Mouse (Mus musculus): ENCODE results near the gene Zc3h18.

Zc3h18 gene

DNA sequence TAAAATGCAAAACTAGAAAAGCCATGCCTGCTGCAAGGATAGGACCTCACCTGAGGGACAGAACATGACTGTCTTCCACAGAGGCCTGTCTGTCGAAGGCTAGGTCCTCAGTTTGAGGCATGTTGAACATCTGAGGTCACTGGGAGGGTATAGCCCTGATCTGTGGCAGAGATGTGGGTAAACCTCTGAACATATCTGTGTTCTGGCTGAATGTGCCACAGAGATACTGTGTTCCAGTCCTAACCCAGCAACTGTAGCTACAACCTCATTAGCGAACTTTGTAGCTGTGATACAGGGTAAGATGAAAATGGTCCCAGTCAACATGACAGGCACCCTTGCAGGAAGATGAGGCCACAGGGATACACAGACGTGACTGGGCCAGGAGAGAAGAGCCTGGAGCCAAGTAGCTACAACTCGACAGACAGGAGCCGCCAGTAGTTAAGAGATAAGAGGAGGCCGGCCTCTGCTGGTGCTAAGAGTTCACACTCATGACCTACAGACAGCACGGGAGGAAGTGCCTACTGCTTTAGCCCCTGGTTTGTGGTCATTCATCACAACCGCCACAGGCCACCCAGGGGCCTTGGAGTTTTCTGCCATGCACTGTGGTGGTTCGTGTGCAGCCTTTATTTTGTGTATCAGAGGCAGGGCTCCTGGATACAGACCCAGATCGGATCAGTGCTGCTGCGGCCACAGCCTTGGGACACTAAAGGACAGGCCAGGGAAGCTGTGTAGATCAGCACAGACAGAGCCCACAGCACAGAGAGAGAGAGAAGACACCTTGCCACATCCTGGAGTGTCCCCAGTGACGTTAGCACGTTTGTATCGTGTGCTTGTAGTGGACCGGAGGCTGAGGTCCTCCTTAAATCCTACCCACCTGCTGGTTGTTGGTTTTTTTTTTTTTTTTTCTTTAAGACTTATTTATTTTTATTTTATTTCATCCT, 26.8 kb upstream of the Zc3h18 start:
- no peak for DNase-seq

DNA sequence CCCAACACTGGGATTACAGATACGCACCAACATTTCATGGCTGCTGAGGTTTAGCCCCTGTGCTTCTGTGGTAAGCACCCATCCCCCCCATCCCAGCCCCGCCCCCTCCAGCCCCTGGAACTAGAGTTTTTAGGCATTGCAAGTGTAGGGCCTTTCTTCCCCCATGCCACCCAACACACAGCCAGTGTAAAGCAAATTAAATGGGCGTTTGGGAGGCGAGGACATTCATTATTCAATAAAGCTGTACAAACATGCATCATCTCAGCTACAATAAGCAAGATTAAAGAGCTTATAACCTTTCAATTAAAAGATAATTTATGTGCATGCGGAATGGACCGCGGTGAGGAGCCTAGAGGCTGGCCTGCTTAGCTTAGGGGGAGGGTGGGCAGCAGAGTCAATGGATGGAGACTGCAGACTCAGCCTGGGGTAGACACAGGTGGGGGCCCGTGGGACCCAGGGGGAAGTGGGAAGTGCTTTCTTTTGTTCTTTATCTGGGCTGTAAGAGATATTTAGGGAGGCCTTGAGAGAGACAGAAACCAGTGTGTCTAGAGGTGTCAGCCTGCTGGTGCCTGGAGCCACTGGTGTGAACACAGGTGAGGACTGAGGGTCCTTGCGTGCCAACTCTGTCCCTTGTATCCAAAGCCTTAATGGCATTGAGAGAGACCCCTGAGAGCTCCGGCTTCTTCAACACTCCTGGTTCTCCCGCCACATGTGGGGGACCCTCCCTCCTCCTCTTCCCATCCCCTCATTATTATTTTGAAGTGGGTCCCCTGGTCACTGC, 25.9 kb upstream of the Zc3h18 start:
- no peak for DNase-seq

DNA sequence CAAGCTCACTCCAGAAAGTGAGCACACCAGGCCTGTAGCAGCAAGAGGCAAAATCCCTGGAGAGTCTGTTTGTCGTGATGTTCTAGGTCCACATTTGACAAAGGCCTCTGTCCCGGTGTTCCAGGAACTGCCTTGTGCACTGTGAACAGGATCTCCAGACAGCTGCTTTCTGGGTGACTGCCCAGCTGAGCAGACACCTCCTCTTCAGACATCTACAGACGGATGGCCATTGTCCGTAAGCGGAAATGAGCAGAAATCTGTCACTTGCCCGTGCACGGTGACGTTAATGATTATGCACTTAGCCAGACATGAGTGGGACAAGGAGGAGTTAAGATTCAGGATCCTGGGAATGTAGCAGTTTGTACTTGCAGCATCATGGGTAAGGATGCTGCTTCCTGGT, 22.3 kb upstream of the Zc3h18 start:
- DNase-seq: no peak

DNA sequence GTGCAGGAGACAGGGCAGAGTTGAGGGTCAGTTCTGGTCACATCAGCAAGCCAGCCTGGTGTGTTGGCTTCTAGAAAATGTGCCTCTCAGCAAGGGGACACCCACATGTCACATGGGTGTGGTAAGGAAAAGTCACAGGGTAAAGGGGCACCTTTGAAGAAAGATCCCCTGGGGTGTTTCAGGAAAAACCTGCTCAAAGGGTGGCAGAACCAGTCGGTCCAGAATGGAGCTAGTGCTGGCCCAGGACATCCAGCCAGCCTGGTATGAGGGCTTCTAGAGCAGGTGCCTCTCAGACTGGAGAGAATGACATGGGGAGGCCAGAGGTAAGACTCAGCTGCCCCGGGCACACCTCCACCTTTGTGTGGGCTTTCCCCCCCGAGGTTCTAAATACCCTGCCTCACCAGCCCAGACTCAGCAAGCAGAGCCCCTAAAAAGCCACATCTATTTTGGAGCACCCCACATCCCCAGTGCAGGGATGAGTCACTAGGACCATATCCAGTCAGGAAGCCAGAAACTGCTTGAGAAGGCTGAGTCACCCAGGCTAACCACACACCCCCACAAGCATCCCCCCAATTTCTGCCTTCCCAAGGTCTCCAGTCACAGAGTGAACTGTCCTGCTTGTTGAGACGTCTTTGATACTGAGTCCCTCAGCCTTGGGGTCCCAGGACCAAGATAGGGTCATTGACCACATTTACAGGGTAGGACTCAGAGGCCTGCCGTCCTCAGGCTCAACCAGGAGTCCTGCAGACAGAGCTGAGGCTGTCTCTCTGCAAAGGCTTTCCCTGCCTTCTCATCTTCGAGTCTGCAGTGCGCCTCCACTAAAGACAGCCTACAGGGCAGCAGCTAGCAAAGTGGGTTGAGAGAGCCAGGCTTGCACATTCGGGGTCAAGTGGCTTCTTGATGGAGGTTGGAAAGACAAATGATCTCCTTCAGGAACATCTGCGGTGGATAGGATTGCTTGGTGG, 20.5 kb upstream of the Zc3h18 start:
- DNase-seq: peak; percentile 88

- no peak for DNase-seq
Measured at GRCm38 (mm10) chr8:122357202-122357601, 19.2 kb upstream of the Zc3h18 start.

DNA sequence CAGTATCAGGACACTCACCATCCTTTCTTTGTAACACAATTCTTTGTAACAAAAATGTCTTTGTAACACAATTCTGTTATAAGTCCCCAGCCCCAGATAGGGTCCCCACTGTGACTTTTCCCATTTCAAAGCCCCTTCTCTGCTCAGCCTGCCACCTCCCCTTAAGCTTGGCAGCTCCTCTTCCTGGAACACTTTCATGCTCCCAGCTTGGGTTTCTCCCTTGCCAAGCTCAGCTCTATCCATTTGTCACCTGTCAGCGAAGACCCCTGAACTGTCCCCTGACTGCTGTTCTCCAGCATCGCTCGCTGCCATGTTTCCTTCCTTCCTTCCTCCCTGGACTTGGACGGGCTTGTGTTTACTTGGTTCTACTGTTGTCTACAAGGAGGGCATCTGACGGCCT, 18.8 kb upstream of the Zc3h18 start:
- no peak for DNase-seq

DNA sequence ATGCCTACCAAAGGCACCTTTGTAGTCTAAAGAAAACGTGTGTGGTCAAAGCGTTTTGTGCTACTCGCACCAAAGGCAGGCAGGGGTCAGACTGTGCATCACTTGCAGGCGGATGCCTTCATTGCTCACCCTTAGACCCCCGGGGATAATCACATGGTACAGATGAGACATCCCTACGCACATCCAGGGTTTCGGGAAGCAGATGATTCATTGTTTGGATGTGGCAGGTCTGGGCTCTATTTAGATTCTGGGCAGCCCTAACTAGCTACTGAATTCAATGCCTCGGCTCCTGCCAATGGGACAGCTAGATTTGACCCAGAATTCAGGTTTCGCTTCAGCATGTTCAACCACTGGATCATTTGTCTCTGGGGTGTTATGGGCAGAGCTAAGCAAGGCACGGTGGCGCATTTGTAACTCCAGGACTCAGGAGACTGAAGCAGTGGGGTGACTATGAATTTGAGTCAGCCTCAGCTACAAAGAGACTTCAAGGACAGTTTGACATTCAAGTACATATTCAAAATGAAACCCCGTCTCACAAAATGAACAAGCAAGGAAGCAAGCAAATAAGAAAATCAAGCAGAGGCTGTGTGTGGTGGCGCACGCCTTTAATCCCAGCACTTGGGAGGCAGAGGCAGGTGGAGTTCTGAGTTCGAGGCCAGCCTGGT, 17.2 kb upstream of the Zc3h18 start:
- no peak for DNase-seq

GRCm38 (mm10) chr8:122360696-122361416, 15.6 kb upstream of the Zc3h18 start, which contains the start of gene Trhr2:
Trhr2 (minus strand) TSS chr8:122360746.
- no peak for DNase-seq

DNA sequence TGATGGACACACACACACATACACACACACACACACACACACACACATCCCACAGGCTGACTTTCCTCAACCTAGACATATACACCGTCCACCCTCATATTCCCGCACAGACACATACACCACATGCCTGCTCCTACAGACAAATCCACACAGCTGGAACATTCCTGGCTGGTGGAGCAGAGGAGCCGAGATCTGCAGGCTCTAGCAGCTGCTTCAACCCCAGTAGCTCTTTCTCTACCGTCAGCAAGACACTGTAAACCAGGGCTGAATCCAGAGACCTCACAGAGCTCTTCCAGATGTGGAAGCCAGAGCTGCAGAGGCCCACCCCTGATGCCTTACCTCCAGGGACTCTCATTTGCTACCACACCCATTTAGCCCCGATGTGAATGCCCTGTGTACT, 14.1 kb upstream of the Zc3h18 start:
- no peak for DNase-seq

- no peak for DNase-seq
Measured at GRCm38 (mm10) chr8:122362967-122363366, 13.4 kb upstream of the Zc3h18 start.

DNA sequence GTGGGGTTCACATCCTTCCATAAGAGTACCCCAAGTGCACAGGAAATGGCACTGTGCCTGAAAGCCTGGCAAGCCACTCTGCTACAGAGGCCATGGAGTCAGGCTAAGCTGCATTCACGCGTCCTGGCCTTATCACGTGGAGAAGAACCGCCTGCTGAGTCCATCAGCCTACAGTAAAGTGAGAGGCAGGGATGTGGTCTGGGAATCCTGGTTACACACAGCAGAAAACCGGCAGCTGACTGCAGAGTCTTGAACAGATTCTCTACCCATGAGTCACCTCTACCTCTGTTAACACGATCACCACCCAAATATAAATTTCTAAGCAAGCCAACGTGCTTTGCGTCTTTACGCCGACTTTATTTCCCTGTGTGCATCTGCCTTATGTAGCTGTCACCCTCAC, 7.9 kb upstream of the Zc3h18 start:
- DNase-seq: no peak

DNA sequence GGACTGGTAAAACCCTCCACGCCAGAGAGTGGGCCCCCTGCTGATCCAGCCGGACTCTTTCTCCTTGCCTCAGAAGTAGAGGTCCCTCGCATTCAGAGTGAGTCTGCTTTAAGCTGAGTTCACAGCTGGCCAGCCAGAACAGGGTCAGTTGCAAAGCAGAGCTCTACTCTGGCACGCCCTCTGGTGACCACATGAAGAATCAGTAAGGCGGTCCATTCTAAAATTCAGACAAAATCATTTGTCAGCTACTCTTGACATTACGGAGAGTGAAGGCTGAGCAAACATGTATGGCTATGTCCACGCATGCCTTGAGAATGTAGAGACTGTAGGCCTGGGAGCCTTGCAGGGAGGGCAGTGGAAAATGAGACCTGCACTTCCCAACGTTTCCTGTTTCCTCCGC, 6.7 kb upstream of the Zc3h18 start:
- peak; percentile 69 for DNase-seq

DNA sequence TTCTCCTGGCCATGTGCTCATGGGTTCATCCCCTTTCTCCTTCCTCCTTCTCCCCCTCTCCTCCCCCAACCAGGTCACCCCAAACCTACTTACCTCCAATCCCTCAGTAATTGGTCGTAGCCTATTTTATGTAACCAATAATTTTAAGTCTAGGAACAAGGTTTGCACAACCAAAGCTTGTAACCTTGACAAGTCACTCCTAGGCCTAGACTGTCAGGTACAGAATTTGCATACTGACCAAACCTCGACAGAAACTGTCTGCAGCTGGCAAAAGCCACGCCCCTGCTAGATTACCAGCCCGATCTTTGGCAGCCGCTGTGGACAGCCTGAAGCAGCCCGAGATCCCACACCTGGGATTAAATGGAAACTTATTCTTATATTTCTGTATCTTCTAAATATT, 4.7 kb upstream of the Zc3h18 start:
- no peak for DNase-seq

GRCm38 (mm10) chr8:122375320-122375719, 1.1 kb upstream of the Zc3h18 start:
- no peak for DNase-seq

GRCm38 (mm10) chr8:122375751-122376364, 551 bp upstream of the Zc3h18 start:
- no peak for DNase-seq

GRCm38 (mm10) chr8:122383039-122383438, 6.6 kb downstream of the Zc3h18 start:
- DNase-seq: no peak

DNA sequence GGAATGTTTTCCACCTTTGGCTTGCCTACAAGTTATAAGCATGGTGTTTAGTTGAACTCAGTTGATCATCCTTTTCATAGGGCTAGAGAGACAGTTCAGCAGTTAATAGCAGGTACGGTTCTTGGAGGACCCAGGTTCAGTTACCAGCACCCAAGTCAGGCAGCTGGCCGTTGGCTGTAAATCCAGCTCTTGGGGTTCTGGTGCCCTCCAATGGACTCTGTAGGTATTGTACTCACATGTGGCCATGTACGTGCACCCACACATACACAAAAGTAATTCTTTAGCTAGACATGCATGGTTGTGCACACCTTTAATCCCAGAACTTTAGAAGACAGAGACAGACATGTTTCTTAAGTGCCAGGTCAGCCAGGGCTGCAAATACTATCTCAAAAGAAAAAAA, 12.9 kb downstream of the Zc3h18 start:
- no peak for DNase-seq

- no peak for DNase-seq
Measured at GRCm38 (mm10) chr8:122390758-122391157, 14.3 kb downstream of the Zc3h18 start.

GRCm38 (mm10) chr8:122393717-122394116, 17.3 kb downstream of the Zc3h18 start:
- no peak for DNase-seq

DNA sequence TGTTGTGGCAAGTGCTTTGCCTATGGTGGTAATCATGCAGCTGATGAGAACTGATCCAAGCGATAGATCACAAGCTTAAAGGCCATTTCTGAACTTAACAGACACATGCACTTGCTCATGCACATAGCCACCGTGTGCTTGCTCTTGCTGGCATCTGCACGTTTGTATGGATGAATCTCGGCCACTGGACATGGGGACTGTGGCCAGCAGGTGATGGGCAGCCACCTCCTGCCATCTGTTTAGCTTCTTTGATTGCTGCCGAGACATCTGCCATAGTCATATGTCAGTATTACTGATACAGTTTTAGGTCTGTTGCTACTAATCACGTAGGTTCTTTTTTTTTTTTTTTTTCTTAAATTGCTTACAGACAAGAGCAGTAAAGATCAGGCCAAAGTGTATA, 18.9 kb downstream of the Zc3h18 start:
- no peak for DNase-seq

- no peak for DNase-seq
Measured at GRCm38 (mm10) chr8:122398186-122398585, 21.8 kb downstream of the Zc3h18 start.
